Mouse (Mus musculus) cerebral cortex, adult 2 months (tissue): ENCODE measurements around the gene Phf20.

Experiments used
- WGBS: fragments of 180-500 bp; shearing (Covaris S2); methylation state at CpG from one replicate; pipeline ENCODE4 v1.1.7; 2018; 5-methylcytosine and 5-hydroxymethylcytosine counted together

Phf20 gene

DNA sequence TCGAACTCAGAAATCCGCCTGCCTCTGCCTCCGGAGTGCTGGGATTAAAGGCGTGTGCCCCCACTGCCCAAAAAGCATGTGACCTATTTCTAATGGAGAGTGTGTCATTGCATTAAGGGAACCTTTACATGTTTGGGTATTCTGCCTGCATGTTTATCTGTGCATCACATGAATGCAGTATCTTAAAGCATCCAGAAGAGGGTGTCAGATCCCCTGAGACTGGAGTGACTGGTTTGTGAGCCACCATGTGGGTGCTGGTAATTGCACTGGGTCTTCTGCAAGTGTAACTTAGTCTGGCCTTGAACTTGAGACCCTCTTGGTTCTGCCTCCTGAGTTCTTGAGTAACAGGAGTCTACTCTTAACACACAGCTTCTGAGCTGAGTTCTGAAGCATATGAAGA, 90.5 kb downstream of the Phf20 start:
- 94% methylated on average over 4 of the region's 4 CpGs for WGBS

GRCm38 (mm10) chr2:156288222-156288621, 92.0 kb downstream of the Phf20 start:
- WGBS = 74% methylated on average over 2 of the region's 2 CpGs

- 53% methylated on average over 2 of the region's 2 CpGs for WGBS
Observed at GRCm38 (mm10) chr2:156289552-156290160, 93.4 kb downstream of the Phf20 start.

DNA sequence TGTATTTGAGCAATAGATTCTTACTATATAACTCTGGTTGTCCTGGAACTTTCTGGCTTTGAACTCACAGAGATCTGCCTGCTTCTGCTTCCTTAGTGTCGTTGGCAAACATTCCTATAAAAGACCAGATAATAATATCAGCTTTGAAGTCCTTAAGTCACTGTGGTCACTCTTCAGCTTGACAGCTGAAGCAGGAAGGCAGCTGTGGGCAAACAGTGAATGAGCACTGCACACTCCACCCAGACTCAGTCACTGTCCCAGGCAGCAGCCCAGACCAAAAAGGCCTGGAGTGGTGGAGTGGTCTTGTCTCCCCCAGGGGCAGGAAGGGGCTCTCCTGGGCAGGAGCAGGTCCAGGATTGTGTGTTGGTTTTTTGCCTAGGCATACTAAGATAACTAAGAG, 95.7 kb downstream of the Phf20 start:
- WGBS = 84% methylated on average over 1 of the region's 1 CpGs

- WGBS = 89% methylated on average over 2 of the region's 2 CpGs
Observed at GRCm38 (mm10) chr2:156295601-156296063, 99.4 kb downstream of the Phf20 start.

DNA sequence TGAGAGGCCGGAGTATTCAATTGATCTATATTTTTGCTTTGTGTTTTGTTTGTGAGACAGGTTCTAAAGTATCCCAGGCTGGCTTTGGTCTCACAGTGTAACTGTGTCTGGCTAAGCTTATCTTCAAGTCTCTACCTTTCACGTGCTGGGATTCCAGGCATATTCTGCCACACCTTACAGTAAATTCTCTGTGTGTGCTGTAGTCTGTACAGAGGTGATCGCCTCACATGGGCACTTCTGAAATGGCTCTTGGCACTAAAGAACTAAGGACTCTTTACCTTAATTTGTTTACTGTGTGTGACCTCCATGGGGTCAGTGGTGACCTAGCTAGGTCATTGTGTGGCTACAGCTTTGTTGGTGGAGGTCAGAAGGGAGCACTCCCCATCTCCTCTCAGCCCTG, 99.9 kb downstream of the Phf20 start:
- WGBS = 93% methylated on average over 3 of the region's 3 CpGs

DNA sequence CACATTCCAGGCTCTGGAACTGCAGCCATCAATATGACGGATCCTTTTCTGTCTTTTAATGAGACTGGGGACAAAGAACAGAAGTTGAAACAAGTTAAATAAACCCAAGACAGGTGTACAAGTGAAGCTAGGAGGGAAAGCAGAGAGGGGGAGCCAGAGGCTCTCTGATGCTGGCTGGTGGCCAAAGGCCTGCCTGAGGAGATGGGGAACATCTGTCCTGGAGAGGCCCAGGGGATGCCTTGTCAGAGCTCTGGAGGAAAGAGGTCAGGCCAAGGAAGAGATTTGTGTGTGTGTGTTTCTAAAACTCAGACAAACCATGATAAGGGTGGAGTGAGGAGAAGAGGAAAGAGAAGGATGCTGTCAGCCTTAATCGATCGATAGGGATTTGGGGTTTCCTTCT, 101.4 kb downstream of the Phf20 start:
- WGBS = 82% methylated on average over 3 of the region's 3 CpGs

DNA sequence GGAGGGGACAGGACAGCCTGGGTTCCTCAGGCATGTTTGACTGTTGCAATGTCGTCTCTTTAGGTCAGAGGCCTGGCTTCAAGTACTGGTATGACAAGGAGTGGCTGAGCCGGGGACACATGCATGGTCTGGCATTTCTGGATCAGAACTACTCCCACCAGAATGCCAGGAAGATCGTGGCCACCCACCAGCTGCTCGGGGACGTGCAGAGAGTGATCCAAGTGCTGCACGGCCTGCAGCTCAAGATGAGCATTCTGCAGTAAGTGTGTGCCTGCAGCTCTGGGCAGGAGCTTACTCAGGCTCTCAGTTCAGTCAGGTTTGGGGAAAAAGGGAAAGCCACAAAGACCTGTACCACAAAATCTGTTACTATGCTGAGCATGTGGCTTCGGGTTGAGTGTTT, 102.2 kb downstream of the Phf20 start:
- WGBS = 50% methylated on average over 7 of the region's 7 CpGs

DNA sequence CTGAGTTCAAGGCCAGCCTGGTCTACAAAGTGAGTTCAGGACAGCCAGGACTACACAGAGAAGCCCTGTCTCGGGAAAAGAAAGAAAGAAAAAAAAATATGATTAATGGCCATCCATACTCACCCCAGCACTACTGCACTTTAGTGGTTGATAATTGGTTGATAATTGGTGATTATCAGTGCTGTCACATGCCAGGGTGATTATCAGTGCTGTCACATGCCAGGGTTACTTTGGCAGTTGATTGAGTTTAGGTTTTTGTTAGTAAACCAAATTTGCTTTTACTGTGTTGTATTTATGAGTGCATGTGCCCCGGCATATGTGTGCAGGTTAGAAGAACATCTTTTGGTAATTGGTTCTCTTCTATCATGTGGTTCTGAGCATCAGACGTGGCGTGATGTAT, 105.8 kb downstream of the Phf20 start:
- 91% methylated on average over 4 of the region's 4 CpGs for WGBS

DNA sequence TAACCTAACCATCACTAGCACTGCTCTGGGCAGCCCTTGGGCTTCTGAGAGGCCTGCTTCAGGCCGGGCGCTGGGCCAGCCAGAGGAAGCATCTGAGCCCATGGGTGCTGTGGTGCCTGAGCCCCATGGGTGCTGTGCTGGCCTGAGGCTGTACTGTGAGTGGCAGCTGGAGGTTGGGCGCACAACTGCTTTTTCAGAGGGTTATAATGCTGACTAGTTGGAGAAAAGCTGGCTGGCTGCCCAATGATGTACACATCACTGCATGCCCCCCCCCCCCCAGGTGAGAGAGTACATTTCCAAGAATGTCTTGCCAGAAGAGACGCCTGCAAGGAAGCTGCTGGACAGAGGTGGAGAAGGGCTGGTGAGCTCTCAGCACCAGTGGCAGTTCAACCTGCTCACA, 108.1 kb downstream of the Phf20 start:
- WGBS = 91% methylated on average over 4 of the region's 4 CpGs

- 71% methylated on average over 2 of the region's 2 CpGs for WGBS
Observed at GRCm38 (mm10) chr2:156305818-156306217, 109.6 kb downstream of the Phf20 start.

GRCm38 (mm10) chr2:156307261-156307660, 111.0 kb downstream of the Phf20 start:
- WGBS = 39% methylated on average over 5 of the region's 5 CpGs

DNA sequence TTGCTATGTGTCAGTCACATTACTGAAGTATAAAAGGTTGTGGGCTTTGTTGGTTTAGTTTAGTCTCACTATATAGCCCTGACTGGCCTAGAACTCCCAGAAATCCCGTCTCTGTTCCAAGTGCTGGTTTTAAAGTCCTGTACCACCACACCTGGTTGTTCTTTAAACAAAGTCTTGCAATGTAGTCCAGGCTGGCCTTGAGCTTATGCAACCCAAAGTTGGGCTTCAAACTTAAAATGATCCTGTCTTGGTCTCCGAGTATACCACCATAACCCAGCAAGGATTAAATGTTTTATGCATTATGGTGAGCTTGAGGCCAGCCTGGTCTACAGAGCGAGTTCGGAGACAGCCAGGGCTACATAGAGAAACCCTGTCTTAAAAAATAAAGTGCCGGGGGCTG, 113.7 kb downstream of the Phf20 start:
- 94% methylated on average over 5 of the region's 5 CpGs for WGBS

GRCm38 (mm10) chr2:156310455-156310854, 114.2 kb downstream of the Phf20 start:
- 89% methylated on average over 5 of the region's 5 CpGs for WGBS

- WGBS = 88% methylated on average over 5 of the region's 5 CpGs
Observed at GRCm38 (mm10) chr2:156310945-156311344, 114.7 kb downstream of the Phf20 start.

- 5% methylated on average over 8 of the region's 8 CpGs for WGBS
Observed at GRCm38 (mm10) chr2:156311441-156311840, 115.2 kb downstream of the Phf20 start.

- WGBS = under 1% methylated on average over 53 of the region's 53 CpGs
Observed at GRCm38 (mm10) chr2:156311841-156312291, 115.6 kb downstream of the Phf20 start.

- WGBS = under 1% methylated on average over 49 of the region's 49 CpGs
Observed at GRCm38 (mm10) chr2:156312297-156312897, 116.1 kb downstream of the Phf20 start, which contains the start of the genes Cnbd2 and Scand1. Cnbd2 (plus strand) TSS chr2:156312299. Scand1 (minus strand) TSS chr2:156312704.

DNA sequence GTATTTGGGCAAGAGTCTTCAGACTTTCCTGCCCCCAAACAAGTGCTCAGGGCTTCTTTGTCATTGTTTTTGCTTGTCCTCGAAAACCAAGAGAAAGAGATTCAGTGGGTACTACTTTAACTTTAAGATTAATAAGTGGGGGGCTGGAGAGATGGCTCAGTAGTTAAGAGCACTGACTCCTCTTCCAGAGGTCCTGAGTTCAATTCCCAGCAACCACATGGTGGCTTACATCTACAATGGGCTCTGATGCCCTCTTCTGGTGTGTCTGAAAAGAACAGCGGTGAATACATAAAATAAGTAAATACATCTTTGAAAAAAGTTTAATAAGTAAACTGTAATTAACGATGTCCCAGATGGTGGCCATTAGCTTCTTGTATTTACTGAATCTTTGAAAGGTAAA, 116.9 kb downstream of the Phf20 start:
- WGBS = 53% methylated on average over 3 of the region's 3 CpGs

- WGBS = 98% methylated on average over 6 of the region's 6 CpGs
Observed at GRCm38 (mm10) chr2:156314811-156315210, 118.5 kb downstream of the Phf20 start.

- WGBS = 86% methylated on average over 6 of the region's 6 CpGs
Observed at GRCm38 (mm10) chr2:156321538-156321937, 125.3 kb downstream of the Phf20 start.

DNA sequence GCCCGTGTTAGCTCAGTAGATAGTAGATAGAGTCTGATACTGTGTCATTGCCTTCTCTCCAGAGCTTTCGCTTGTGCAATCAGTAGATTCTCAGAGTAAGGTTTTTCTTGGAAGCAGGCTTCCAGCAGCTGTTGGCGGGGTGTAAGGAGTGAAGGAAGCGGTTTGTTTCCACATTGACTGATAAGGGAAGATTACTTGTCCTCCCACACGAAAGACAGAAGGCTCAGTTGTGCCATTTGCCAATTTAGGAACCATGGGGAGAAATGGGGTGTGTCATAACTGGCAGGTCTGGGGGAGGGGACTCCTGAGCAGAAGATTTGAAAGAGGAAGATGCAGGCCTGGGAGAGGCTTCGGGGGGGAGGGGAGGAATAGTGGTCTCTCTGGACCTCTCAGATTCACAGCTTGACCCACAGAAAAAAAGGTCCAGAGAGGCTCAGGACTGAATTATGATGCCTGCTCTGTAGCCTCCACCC, 127.9 kb downstream of the Phf20 start:
- WGBS = 37% methylated on average over 6 of the region's 6 CpGs

GRCm38 (mm10) chr2:156324681-156325080, 128.4 kb downstream of the Phf20 start:
- 25% methylated on average over 5 of the region's 5 CpGs for WGBS
